Mouse (Mus musculus) heart, postnatal 4 days (tissue): Measurements from ENCODE around the gene Adamts5. TPM values are rescaled to one million over a fixed set of nuclear protein-coding genes. Genes with fewer than 3 reads are reported as not detected.
A peak's percentile ranks its signal among the peaks of the same experiment; 100 is the strongest.

Experiments
- DNase-seq: peaks from one replicate; pipeline ENCODE4 v3.0.0; 2021
- total RNA-seq, 2 experiments: library from RNA; stranded (reverse); gene quantifications; 2 replicates each; pipeline ENCODE4 v1.2.3; 2021

Adamts5 gene
- total RNA-seq, result 10 to 100 TPM; 10.2 to 10.6 TPM

GRCm38 (mm10) chr16:85901581-85901910, at the start of gene Adamts5:
Adamts5 (minus strand) TSS chr16:85901828.
- peak; percentile 45 for DNase-seq

DNA sequence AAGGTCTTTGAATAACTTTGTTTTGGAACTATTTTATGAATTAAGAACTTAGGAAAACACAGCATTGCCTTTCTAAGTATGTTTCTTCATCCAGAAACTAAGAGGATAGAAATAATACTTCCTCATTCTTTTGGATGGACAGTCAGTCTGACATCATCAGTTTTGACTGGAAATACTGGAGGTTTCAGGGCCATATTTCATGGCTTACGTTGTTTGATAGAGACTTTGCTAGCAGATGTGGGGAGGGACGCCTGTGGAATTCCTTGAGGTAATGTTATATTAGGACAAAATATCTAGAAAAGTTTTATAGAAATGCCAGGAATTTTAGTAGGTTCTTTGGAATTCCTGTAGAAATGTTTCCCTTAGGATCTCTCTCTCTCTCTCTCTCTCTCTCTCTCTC, 48.7 kb upstream of the Adamts5 start:
- DNase-seq, result no peak

DNA sequence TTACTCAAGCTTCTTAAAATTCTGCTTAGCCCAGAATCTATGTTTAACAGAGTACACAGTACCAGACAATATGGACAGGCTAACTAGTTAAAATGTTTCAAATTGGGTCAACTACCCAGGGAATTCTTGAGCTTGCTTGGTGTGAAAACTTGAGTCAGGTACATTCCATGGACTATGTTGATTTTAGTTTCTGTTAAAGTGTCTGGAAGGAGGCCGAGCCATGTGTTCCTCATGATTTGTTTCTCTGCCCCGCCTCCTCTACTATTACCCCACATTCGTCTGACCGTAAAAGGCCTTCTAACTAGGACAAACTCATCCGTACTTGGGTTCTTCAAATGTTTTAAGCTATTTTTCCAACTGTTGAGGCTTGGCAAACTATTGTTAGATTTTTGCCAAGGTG, 24.4 kb upstream of the Adamts5 start:
- no peak for DNase-seq

GRCm38 (mm10) chr16:85922454-85922853, 20.8 kb upstream of the Adamts5 start:
- no peak for DNase-seq

GRCm38 (mm10) chr16:85920122-85920521, 18.5 kb upstream of the Adamts5 start:
- DNase-seq, result no peak

GRCm38 (mm10) chr16:85900702-85901580, 687 bp downstream of the Adamts5 start:
- peak; percentile 55 for DNase-seq

GRCm38 (mm10) chr16:85899790-85900587, 1.6 kb downstream of the Adamts5 start:
- DNase-seq, result peak; percentile 57

GRCm38 (mm10) chr16:85899301-85899721, 2.3 kb downstream of the Adamts5 start:
- peak; percentile 54 for DNase-seq

GRCm38 (mm10) chr16:85898816-85899215, 2.8 kb downstream of the Adamts5 start:
- DNase-seq, result peak; percentile 8

GRCm38 (mm10) chr16:85898391-85898790, 3.2 kb downstream of the Adamts5 start:
- DNase-seq, result peak; percentile 31

- no peak for DNase-seq
Observed at GRCm38 (mm10) chr16:85897854-85898253, 3.8 kb downstream of the Adamts5 start.

GRCm38 (mm10) chr16:85895948-85896347, 5.7 kb downstream of the Adamts5 start:
- no peak for DNase-seq

- DNase-seq, result no peak
Observed at GRCm38 (mm10) chr16:85889778-85890177, 11.8 kb downstream of the Adamts5 start.

DNA sequence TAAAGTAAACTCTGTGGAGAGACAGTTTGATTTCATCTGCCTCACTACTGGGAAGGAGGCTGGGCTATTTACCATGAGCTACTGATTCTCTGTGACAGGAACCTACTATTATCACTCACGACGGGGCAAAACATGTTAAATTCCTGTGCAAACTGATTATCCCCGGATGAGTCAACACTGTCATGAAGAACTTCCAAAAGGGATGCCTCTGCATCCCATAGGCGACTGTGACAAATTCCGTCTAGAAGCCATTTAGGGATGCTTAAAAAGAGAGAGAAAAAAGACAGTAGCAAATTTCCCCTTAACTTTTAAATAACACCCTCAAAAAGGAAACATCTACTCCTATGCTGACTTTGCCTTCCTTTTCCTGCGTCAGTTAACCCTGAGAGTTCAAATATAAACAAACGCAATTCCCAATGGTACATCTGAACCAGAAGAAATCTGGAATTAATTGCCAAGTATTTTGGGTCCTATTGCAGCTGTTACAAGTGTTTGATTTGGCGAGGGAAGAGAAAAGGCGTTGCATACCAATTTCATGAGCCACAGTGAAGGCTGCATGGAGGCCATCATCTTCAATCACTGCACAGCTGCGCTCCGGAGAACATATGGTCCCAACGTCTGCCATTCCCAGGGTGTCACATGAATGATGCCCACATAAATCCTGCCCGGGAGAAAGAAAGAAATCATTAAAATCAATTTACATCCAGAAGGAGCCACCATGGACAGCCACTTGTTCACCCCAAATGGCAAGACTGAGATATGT, 14.2 kb downstream of the Adamts5 start:
- no peak for DNase-seq

GRCm38 (mm10) chr16:85879075-85879474, 22.6 kb downstream of the Adamts5 start:
- no peak for DNase-seq

DNA sequence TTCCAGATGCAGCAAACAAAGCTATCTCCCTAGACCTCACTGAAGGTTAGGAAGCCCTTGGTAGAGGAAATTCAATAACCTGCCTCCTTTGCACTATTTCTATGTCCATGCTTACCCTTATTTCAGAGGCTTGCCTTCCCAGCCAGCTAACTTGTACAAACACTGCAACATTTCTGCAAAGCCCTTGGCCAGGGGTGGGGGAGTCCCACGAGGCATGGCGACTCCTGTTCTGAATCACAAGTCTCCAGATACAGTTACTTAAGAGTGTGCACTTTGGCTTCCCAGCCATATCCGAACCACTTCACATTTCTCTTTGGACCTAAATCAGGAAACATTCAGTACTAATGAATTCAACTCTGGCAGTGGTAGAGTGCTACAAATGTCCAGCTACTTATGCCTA, 27.5 kb downstream of the Adamts5 start:
- peak; percentile 8 for DNase-seq

DNA sequence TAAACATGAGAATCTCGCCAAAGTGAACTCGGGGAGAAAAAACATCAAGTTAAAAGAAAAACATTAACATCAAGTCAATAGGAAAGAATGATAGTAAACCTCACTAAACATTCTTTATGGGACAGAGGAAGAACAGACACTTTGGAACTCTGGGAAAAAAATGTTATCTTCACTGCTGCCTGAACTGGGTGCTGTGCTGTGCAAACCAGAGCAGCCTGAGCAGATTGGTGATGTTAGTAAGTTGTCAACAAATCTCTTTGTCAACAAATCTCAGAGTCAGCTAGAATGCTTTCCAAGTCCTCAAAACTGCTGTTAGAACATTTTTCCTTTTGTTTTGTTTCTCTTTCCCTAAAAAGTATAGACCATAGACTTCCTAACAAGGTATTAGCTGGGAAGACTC, 29.7 kb downstream of the Adamts5 start:
- DNase-seq, result no peak

DNA sequence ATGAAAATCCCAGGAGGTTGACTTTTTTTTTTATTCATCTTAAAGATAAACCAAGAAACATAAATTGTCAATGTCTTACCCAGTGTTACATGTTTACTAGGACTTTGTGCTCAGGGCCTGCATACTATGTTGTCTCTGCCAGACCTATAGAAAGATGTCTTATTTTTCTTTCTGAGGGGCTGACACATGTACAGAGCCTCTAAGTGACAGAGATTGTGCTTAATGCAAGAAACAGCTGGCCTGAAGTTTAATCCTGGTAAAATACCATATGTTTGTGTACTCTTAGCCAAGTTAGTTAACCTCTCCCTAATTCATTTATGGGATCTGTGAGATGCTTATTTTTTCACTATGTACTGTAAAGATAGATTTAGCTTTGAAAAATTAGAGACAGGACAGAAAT, 30.4 kb downstream of the Adamts5 start:
- no peak for DNase-seq

DNA sequence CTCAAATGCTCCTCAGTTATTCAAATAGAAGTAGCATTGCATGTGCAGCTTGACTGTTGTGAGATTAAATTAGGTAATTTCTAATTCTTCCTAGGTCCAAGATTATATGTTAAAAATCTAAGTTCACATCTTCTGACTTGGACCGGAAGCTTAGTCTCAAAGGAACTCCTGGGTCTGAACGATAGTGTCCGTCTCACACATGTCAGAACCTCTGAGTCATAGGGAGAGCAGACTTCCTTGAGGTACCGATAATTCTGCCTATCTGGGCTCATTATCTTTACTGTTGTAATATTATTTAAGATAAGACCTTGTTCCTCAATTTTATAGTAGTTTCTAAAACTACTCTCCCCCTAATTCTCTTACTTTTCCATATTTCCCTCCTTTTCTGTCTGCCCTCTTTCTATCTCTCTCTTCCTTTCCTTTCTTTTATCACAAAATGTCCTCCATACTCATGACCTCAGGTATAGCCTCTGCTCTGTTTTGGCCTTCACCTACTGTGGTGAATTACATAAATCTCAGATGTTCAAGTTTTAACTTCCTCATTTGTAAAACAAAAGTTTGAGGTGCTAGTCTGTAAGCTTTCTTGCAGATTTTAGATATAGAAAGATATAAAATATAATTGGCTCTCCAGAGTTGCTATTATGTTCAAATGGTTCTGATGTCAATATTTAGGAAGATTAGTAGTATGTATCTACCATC, 36.8 kb downstream of the Adamts5 start:
- no peak for DNase-seq

DNA sequence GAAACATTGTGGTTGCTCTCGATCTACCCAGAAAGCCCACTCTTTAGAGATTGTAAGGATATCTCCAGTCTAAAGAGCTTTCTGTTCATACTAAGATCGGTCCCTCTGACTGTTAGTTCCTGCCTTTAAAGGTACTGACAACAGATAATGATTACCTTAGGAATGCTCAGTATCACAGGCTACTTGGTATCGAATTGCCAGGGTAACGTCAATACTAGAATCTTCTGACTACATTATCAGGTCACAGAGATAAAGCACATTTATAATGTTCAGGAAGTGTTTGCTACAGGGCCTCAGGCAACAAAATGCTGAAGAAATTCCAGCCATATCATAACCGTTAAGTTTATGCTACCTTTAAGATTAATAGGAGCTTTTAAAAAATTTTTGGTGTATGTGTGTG, 47.1 kb downstream of the Adamts5 start:
- no peak for DNase-seq

DNA sequence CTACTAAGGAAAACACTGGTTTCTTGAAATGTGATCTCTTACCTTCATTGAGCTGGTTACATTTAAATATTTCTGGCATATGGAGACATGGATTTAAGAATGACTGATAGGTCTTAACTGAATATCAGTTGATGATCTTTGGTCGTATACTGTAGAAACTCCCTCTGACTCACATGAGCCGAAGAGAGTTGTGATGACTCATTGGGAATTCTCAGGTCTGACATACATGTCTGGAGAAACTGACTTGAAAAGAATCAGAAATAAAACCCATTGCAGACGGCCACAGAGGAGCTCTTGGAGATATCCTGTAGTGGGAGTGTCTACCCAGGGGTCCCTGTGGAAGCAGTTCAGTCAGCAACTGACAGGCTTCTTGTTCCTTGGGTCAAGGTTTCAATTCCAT, 74.6 kb downstream of the Adamts5 start:
- no peak for DNase-seq

GRCm38 (mm10) chr16:85822330-85822916, 79.2 kb downstream of the Adamts5 start:
- no peak for DNase-seq
